ENCODE assay signal across 8 mouse cellular contexts in genomic region chr16:4979755-4980380, GRCm38 (mm10). TPM values are rescaled to one million over a fixed set of nuclear protein-coding genes. Genes with fewer than 3 reads are reported as not detected.
A peak's percentile ranks its signal among the peaks of the same experiment; 100 is the strongest.
DNase-seq lines count a peak whose midpoint lies in the region; ATAC-seq and TF ChIP-seq lines count a peak whose summit lies in the region.

No protein-coding gene starts in this region.

- no peaks in the 10 kb centered on the region for H3K4me1 ChIP-seq in embryonic facial prominence, embryonic 10.5 days
- H3K4me1 ChIP-seq in limb, embryonic 12.5 days (replicated peaks): no peaks in the 10 kb centered on the region

- peak; percentile 52; the same call in 1 of the 2 replicates for ATAC-seq in limb, embryonic 12.5 days (ENCODE audit: insufficient number of reproducible peaks, insufficient read depth, low FRiP score, low TSS enrichment, low read depth)
- ATAC-seq in neutrophil, adult 5-6 weeks (ENCODE audit: extremely low read depth, insufficient number of reproducible peaks, low FRiP score, poor library complexity, severe bottlenecking): peak; percentile 86

- no peak overlapping the region for H3K4me3 ChIP-seq in layer of hippocampus, adult 2 months
- H3K4me3 ChIP-seq in embryonic facial prominence, embryonic 10.5 days: no peak overlapping the region
- H3K4me3 ChIP-seq in limb, embryonic 12.5 days (replicated peaks): no peak overlapping the region

- peak; percentile 84 for TF ChIP-seq CTCF in layer of hippocampus, adult 2 months (conservative IDR thresholded peaks at IDR 0.05)

- H3K4me2 ChIP-seq in limb, embryonic 12.5 days: no peak overlapping the region

- no peak overlapping the region for H3K9ac ChIP-seq in limb, embryonic 12.5 days (replicated peaks)

- no peaks in the 10 kb centered on the region for H3K36me3 ChIP-seq in embryonic facial prominence, embryonic 10.5 days (replicated peaks)
- no peaks in the 10 kb centered on the region for H3K36me3 ChIP-seq in limb, embryonic 12.5 days

- no peaks in the 10 kb centered on the region for H3K9me3 ChIP-seq in embryonic facial prominence, embryonic 10.5 days
- no peaks in the 10 kb centered on the region for H3K9me3 ChIP-seq in limb, embryonic 12.5 days

- WGBS in embryonic facial prominence, embryonic 10.5 days: 75% methylated on average over 4 of the region's 4 CpGs
- 76% methylated on average over 4 of the region's 4 CpGs for WGBS in limb, embryonic 12.5 days

- no peaks in the 10 kb centered on the region for H3K27me3 ChIP-seq in embryonic facial prominence, embryonic 10.5 days (replicated peaks; ENCODE audit: low read depth, poor library complexity, severe bottlenecking)
- no peaks in the 10 kb centered on the region for H3K27me3 ChIP-seq in limb, embryonic 12.5 days

- DNase-seq in layer of hippocampus, adult 2 months (ENCODE audit: low spot score in 2 of 2): no peak
- DNase-seq in layer of hippocampus, postnatal 36 days: no peak
- DNase-seq in MN1 (ENCODE audit: low spot score): peak; percentile 42
- DNase-seq in embryonic facial prominence, embryonic 10.5 days (ENCODE audit: low spot score): peak; percentile 18
- DNase-seq in right cerebral cortex, adult 2 months (ENCODE audit: low spot score in 2 of 2): no peak
- DNase-seq in gastrocnemius, postnatal 4 days (ENCODE audit: low spot score in 2 of 2): no peak

- no peak overlapping the region for H3K27ac ChIP-seq in layer of hippocampus, adult 2 months
- H3K27ac ChIP-seq in embryonic facial prominence, embryonic 10.5 days (replicated peaks): no peak overlapping the region
- no peak overlapping the region for H3K27ac ChIP-seq in limb, embryonic 12.5 days

RNA-seq across cellular contexts. Expression of gene Anks3, which starts 15.9 kb away (rescaled TPM):
- total RNA-seq in layer of hippocampus, adult 2 months (2021): 10 to 100 TPM; 75.8 to 98.0 TPM
- total RNA-seq in layer of hippocampus, postnatal 36 days (2021): 10 to 100 TPM; 75.0 to 83.5 TPM
- polyA plus RNA-seq in embryonic facial prominence, embryonic 10.5 days (2016; fragmentation: Nextera tagmentation; extraction: Ambion mirVana): 45.3 and 45.8 TPM in 2 replicates
- 63.0 and 67.6 TPM in 2 replicates for polyA plus RNA-seq in limb, embryonic 12.5 days (2016; fragmentation: Nextera tagmentation; extraction: Ambion mirVana)
- total RNA-seq in neutrophil, adult 5-6 weeks (2017): 81.5 and 84.8 TPM in 2 replicates
- 10 to 100 TPM; 25.9 to 27.9 TPM for total RNA-seq in gastrocnemius, postnatal 4 days (2021)

RNA-seq across cellular contexts. Expression of gene Sept12, which starts 17.8 kb away (rescaled TPM):
- total RNA-seq in layer of hippocampus, adult 2 months (2021): not detected
- not detected for total RNA-seq in layer of hippocampus, postnatal 36 days (2021)
- not detected in 2 replicates for polyA plus RNA-seq in embryonic facial prominence, embryonic 10.5 days (2016; fragmentation: Nextera tagmentation; extraction: Ambion mirVana)
- 0.08 TPM in 1 of 2 replicates, not detected in the other for polyA plus RNA-seq in limb, embryonic 12.5 days (2016; fragmentation: Nextera tagmentation; extraction: Ambion mirVana)
- not detected in 2 replicates for total RNA-seq in neutrophil, adult 5-6 weeks (2017)
- not detected for total RNA-seq in gastrocnemius, postnatal 4 days (2021)

RNA-seq across cellular contexts. Expression of gene Smim22, which starts 27.2 kb away (rescaled TPM):
- not detected for total RNA-seq in layer of hippocampus, adult 2 months (2021)
- not detected for total RNA-seq in layer of hippocampus, postnatal 36 days (2021)
- polyA plus RNA-seq in embryonic facial prominence, embryonic 10.5 days (2016; fragmentation: Nextera tagmentation; extraction: Ambion mirVana): 3.4 and 3.6 TPM in 2 replicates
- 1.6 and 4.3 TPM in 2 replicates for polyA plus RNA-seq in limb, embryonic 12.5 days (2016; fragmentation: Nextera tagmentation; extraction: Ambion mirVana)
- not detected in 2 replicates for total RNA-seq in neutrophil, adult 5-6 weeks (2017)
- not detected for total RNA-seq in gastrocnemius, postnatal 4 days (2021)

RNA-seq across cellular contexts. Expression of gene Rogdi, which starts 33.5 kb away (rescaled TPM):
- 100 to 1,000 TPM; 394 to 420 TPM for total RNA-seq in layer of hippocampus, adult 2 months (2021)
- 100 to 1,000 TPM; 362 to 395 TPM for total RNA-seq in layer of hippocampus, postnatal 36 days (2021)
- 63.6 and 66.2 TPM in 2 replicates for polyA plus RNA-seq in embryonic facial prominence, embryonic 10.5 days (2016; fragmentation: Nextera tagmentation; extraction: Ambion mirVana)
- polyA plus RNA-seq in limb, embryonic 12.5 days (2016; fragmentation: Nextera tagmentation; extraction: Ambion mirVana): 71.5 and 74.3 TPM in 2 replicates
- 50.2 and 55.1 TPM in 2 replicates for total RNA-seq in neutrophil, adult 5-6 weeks (2017)
- 10 to 100 TPM; 15.8 to 19.1 TPM for total RNA-seq in gastrocnemius, postnatal 4 days (2021)

RNA-seq across cellular contexts. Expression of gene Nudt16l1, which starts 41.3 kb away (rescaled TPM):
- 10 to 100 TPM; 79.1 to 79.6 TPM for total RNA-seq in layer of hippocampus, adult 2 months (2021)
- 10 to 100 TPM; 76.4 to 82.1 TPM for total RNA-seq in layer of hippocampus, postnatal 36 days (2021)
- polyA plus RNA-seq in embryonic facial prominence, embryonic 10.5 days (2016; fragmentation: Nextera tagmentation; extraction: Ambion mirVana): 139 and 151 TPM in 2 replicates
- polyA plus RNA-seq in limb, embryonic 12.5 days (2016; fragmentation: Nextera tagmentation; extraction: Ambion mirVana): 168 and 171 TPM in 2 replicates
- 9.9 and 17.4 TPM in 2 replicates for total RNA-seq in neutrophil, adult 5-6 weeks (2017)
- 10 to 100 TPM; 51.5 to 57.6 TPM for total RNA-seq in gastrocnemius, postnatal 4 days (2021)

Comparison
In these comparisons a context has a peak if more than half of its experiments do, and no peak if none do; other contexts are left out.
1. DNase-seq: peak in MN1 (single experiment) and embryonic facial prominence, embryonic 10.5 days (single experiment); none in layer of hippocampus, adult 2 months (0 of 2), layer of hippocampus, postnatal 36 days (0 of 2), right cerebral cortex, adult 2 months (0 of 2) and gastrocnemius, postnatal 4 days (0 of 2).